Mouse (Mus musculus): ENCODE data around the gene Habp2.

Habp2 gene

GRCm38 (mm10) chr19:56286866-56287265 is at the start of gene Habp2:
Gene Habp2, plus strand, starts transcription at chr19:56287137.
- DNase-seq, result no peak

GRCm38 (mm10) chr19:56238501-56238900 is 48.4 kb upstream of the Habp2 start:
- DNase-seq, result no peak

GRCm38 (mm10) chr19:56245201-56245600 is 41.7 kb upstream of the Habp2 start:
- DNase-seq, result no peak

- DNase-seq, result no peak
These were observed 34.1 kb upstream of the Habp2 start for GRCm38 (mm10) chr19:56252815-56253214.

GRCm38 (mm10) chr19:56253271-56253670 is 33.7 kb upstream of the Habp2 start:
- no peak for DNase-seq

GRCm38 (mm10) chr19:56254751-56255150 is 32.2 kb upstream of the Habp2 start:
- DNase-seq, result peak; percentile 40 to 61

- peak; percentile 52 to 75 for DNase-seq
These were observed 31.4 kb upstream of the Habp2 start for GRCm38 (mm10) chr19:56255506-56255905.

- no peak for DNase-seq
These were observed 30.7 kb upstream of the Habp2 start for GRCm38 (mm10) chr19:56256235-56256634.

- DNase-seq, result no peak
These were observed 30.2 kb upstream of the Habp2 start for GRCm38 (mm10) chr19:56256741-56257140.

GRCm38 (mm10) chr19:56263696-56264095 is 23.2 kb upstream of the Habp2 start:
- DNase-seq, result peak; percentile 41 to 52

GRCm38 (mm10) chr19:56264175-56264574 is 22.8 kb upstream of the Habp2 start:
- no peak for DNase-seq

- DNase-seq, result no peak
These were observed 21.8 kb upstream of the Habp2 start for GRCm38 (mm10) chr19:56265149-56265548.

GRCm38 (mm10) chr19:56272081-56272480 is 14.9 kb upstream of the Habp2 start:
- no peak for DNase-seq

GRCm38 (mm10) chr19:56277140-56277804 is 9.7 kb upstream of the Habp2 start:
- no peak for DNase-seq

GRCm38 (mm10) chr19:56277951-56278350 is 9.0 kb upstream of the Habp2 start:
- DNase-seq, result no peak

- DNase-seq, result no peak
These were observed 8.6 kb upstream of the Habp2 start for GRCm38 (mm10) chr19:56278366-56278765.

GRCm38 (mm10) chr19:56285222-56285621 is 1.7 kb upstream of the Habp2 start:
- no peak for DNase-seq

- no peak for DNase-seq
These were observed 837 bp downstream of the Habp2 start for GRCm38 (mm10) chr19:56287580-56288367.

GRCm38 (mm10) chr19:56288436-56288835 is 1.5 kb downstream of the Habp2 start:
- DNase-seq, result peak in 1 of 2 experiments; percentile 49

GRCm38 (mm10) chr19:56289642-56290041 is 2.7 kb downstream of the Habp2 start:
- no peak for DNase-seq

- DNase-seq, result peak; percentile 23 to 35
These were observed 5.0 kb downstream of the Habp2 start for GRCm38 (mm10) chr19:56291898-56292297.

GRCm38 (mm10) chr19:56292335-56292734 is 5.4 kb downstream of the Habp2 start:
- DNase-seq, result peak; percentile 34 to 45

GRCm38 (mm10) chr19:56294654-56295399 is 7.9 kb downstream of the Habp2 start:
- DNase-seq, result peak; percentile 96 to 97
